Mouse (Mus musculus) kidney, postnatal 0 days (tissue): Measurements from ENCODE around the gene 1700088E04Rik. TPM values are rescaled to one million over a fixed set of nuclear protein-coding genes. Genes with fewer than 3 reads are reported as not detected.

Source experiments
- ATAC-seq: fragments of 200-750 bp; cut with Nextera tagmentation; replicated peaks from 2 replicates; pipeline ENCODE4 v1.8.0; 2017; ENCODE audit warnings: low read depth, moderate number of reproducible peaks, moderate TSS enrichment, moderate library complexity; ENCODE audit not compliant: low FRiP score
- DNase-seq: peaks from one replicate; pipeline ENCODE4 v3.0.0-alpha.2; 2016; ENCODE audit warnings: low spot score
- H3K27ac ChIP-seq: fragments of 300-500 bp; sonication (generic); 2 replicates; pipeline ENCODE4 v1.5.1; 2014; ENCODE audit warnings: mild to moderate bottlenecking
- H3K27me3 ChIP-seq: fragments of 300-500 bp; sonication (generic); 2 replicates; pipeline ENCODE4 v1.6.1; 2014; ENCODE audit warnings: low read length, mixed read lengths; ENCODE audit not compliant: insufficient read depth
- H3K36me3 ChIP-seq: fragments of 300-500 bp; sonication (generic); 2 replicates; pipeline ENCODE4 v1.6.1; 2014; ENCODE audit warnings: low read length, mixed read lengths; ENCODE audit not compliant: insufficient read depth
- H3K4me1 ChIP-seq: fragments of 300-500 bp; sonication (generic); replicated peaks from 2 replicates; pipeline ENCODE4 v1.6.1; 2014; ENCODE audit warnings: antibody characterized with exemption, low read length, mixed read lengths; ENCODE audit not compliant: insufficient read depth
- H3K4me2 ChIP-seq: fragments of 300-500 bp; sonication (generic); 2 replicates; pipeline ENCODE4 v1.6.1; 2014; ENCODE audit warnings: mild to moderate bottlenecking, low read length, moderate library complexity, mixed read lengths
- H3K4me3 ChIP-seq: fragments of 300-500 bp; sonication (generic); replicated peaks from 2 replicates; pipeline ENCODE4 v1.5.1; 2014; ENCODE audit warnings: low read depth, low read length
- H3K9ac ChIP-seq: fragments of 300-500 bp; sonication (generic); 2 replicates; pipeline ENCODE4 v1.6.1; 2014; ENCODE audit warnings: low read depth, low read length
- H3K9me3 ChIP-seq: fragments of 300-500 bp; sonication (generic); replicated peaks from 2 replicates; pipeline ENCODE4 v1.6.1; 2016; ENCODE audit warnings: low read length, inconsistent platforms, mixed read lengths
- CTCF ChIP-seq: IDR thresholded peaks from 2 replicates; pipeline ENCODE4 v1.5.1; 2016; ENCODE audit warnings: antibody characterized with exemption, low read depth, mild to moderate bottlenecking, moderate library complexity
- WGBS: fragments of 180-500 bp; shearing (Covaris S2); extraction: QIAGEN DNeasy Blood & Tissue Kit; methylation state at CpG from one replicate; pipeline ENCODE4 v1.1.7; 2014; 5-methylcytosine and 5-hydroxymethylcytosine counted together
- polyA plus RNA-seq: library from polyadenylated mRNA; unstranded; fragments of >200 nt; fragmentation: Nextera tagmentation; extraction: Ambion mirVana; gene quantifications from 2 replicates; pipeline ENCODE4 v1.2.1, GENCODE M21; 2015

Gene 1700088E04Rik
- polyA plus RNA-seq, 1 experiment from 2014 or later: 12.9 TPM

DNA sequence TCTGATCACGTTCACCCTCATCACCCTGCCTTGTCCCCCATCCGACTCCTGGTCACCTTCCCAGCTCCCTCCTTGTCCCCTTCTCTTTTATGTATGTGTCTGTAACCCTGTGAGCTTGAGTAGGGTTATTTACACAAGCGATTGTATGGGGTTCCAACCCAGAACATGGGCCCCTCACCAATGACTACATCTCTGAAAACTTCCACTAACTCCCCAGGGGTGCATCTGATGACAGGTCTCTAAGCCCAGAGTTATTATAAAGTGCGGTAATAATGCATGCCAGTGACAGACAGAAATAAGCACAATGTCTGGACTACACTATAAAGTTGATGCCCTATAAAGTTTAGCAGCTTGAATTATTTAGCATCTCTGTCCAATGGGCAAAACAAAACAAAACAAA, 40.7 kb downstream of the 1700088E04Rik start:
- Histone ChIP-seq H3K9ac (no peak overlapping the region), H3K27ac (no peak overlapping the region), H3K27me3 (no peaks in the 10 kb centered on the region), H3K4me2 (no peak overlapping the region), H3K4me1 (peaks cover 30% of the 10 kb centered on the region; the same call in 1 of the 2 replicates), H3K9me3 (no peaks in the 10 kb centered on the region), H3K36me3 (peaks cover 5% of the 10 kb centered on the region; the same call in 1 of the 2 replicates), H3K4me3 (no peak overlapping the region)
- ATAC-seq (no peak), DNase-seq (no peak)
- no peak for TF ChIP-seq CTCF
- 72% methylated on average over 4 of the region's 4 CpGs for WGBS

DNA sequence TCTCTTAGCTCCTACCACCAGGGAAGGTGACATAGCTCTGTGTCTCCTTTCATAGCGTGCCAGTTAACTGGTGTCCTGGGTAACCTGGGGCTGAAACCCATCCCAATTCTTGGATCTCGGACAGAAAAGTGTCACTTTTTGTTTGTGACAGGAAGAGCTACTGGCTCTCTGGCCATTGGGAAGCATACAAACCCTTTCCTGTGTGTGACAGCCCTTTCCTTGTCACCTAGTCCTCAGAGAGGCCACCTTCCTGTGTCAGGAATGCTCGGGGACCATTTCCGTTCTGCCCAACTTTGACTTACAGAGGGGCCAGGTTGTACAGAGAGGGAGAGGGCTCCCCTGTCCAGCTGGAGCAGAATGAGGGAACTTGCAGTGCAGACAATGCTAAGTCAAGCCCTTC, 41.6 kb downstream of the 1700088E04Rik start:
- H3K27ac ChIP-seq: peak overlapping the region; percentile 72; the same call in 1 of the 2 replicates
- 62% methylated on average over 4 of the region's 4 CpGs for WGBS
- H3K9me3 ChIP-seq: no peaks in the 10 kb centered on the region
- H3K27me3 ChIP-seq: no peaks in the 10 kb centered on the region
- H3K36me3 ChIP-seq: peaks cover 8% of the 10 kb centered on the region
- ATAC-seq: no peak
- peak; percentile 59 for DNase-seq
- H3K4me2 ChIP-seq: no peak overlapping the region
- TF ChIP-seq CTCF: no peak
- no peak overlapping the region for H3K9ac ChIP-seq
- no peak overlapping the region for H3K4me3 ChIP-seq
- H3K4me1 ChIP-seq: peaks cover 30% of the 10 kb centered on the region; the same call in 1 of the 2 replicates

GRCm38 (mm10) chr15:79098868-79099267, 42.2 kb downstream of the 1700088E04Rik start:
- no peak for TF ChIP-seq CTCF
- peaks cover 30% of the 10 kb centered on the region; the same call in 1 of the 2 replicates for H3K4me1 ChIP-seq
- H3K9ac ChIP-seq: no peak overlapping the region
- H3K27me3 ChIP-seq: no peaks in the 10 kb centered on the region
- WGBS: 50% methylated on average over 7 of the region's 7 CpGs
- DNase-seq (peak; percentile 76), ATAC-seq (no peak)
- no peaks in the 10 kb centered on the region for H3K9me3 ChIP-seq
- H3K36me3 ChIP-seq: peaks cover 14% of the 10 kb centered on the region
- H3K4me2 ChIP-seq: no peak overlapping the region
- peak overlapping the region; percentile 72; the same call in 1 of the 2 replicates for H3K27ac ChIP-seq
- no peak overlapping the region for H3K4me3 ChIP-seq

DNA sequence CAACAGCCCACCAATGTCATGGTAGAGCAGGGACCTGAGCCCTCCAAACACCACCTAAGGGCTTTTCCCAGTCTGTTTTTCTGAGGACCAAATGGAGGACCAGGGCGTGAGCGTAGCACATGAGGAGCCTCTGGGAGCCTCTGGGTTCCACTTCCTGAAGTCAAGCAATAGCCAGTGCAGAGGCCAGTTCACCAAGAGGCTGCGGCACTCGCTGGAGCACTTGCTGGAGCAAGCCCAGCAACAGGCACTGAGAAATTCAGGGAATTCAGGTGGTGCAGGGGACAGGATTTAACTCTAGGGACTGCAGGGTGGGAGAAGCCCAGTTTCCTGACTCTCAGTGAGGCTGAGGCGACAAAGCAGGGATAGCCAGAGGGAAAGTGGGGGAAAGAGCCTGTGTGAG, 42.8 kb downstream of the 1700088E04Rik start:
- 55% methylated on average over 5 of the region's 5 CpGs for WGBS
- ATAC-seq (no peak), DNase-seq (no peak)
- Histone ChIP-seq H3K9ac (no peak overlapping the region), H3K27me3 (no peaks in the 10 kb centered on the region), H3K36me3 (peaks cover 20% of the 10 kb centered on the region), H3K27ac (peak overlapping the region; percentile 72), H3K4me1 (peaks cover 30% of the 10 kb centered on the region; the same call in 1 of the 2 replicates), H3K9me3 (no peaks in the 10 kb centered on the region), H3K4me2 (0 out of 2 replicates have a peak overlapping the region, but pooled peaks have one; percentile 15), H3K4me3 (no peak overlapping the region)
- no peak for TF ChIP-seq CTCF

- Histone ChIP-seq H3K27me3 (no peaks in the 10 kb centered on the region), H3K9me3 (no peaks in the 10 kb centered on the region), H3K4me2 (peak overlapping the region; percentile 1; the same call in 1 of the 2 replicates), H3K4me3 (no peak overlapping the region), H3K36me3 (peaks cover 26% of the 10 kb centered on the region), H3K4me1 (peaks cover 30% of the 10 kb centered on the region; the same call in 1 of the 2 replicates), H3K9ac (no peak overlapping the region), H3K27ac (peak overlapping the region; percentile 72)
- ATAC-seq: peak; percentile 67
- peak; percentile 39 for DNase-seq
- TF ChIP-seq CTCF: no peak
- 21% methylated on average over 6 of the region's 6 CpGs for WGBS
Observed at GRCm38 (mm10) chr15:79097611-79098025, 43.4 kb downstream of the 1700088E04Rik start.

GRCm38 (mm10) chr15:79097135-79097534, 43.9 kb downstream of the 1700088E04Rik start:
- no peak for TF ChIP-seq CTCF
- Histone ChIP-seq H3K36me3 (peaks cover 31% of the 10 kb centered on the region), H3K9ac (no peak overlapping the region), H3K9me3 (no peaks in the 10 kb centered on the region), H3K4me1 (peaks cover 30% of the 10 kb centered on the region; the same call in 1 of the 2 replicates), H3K27ac (peak overlapping the region; percentile 72), H3K4me2 (peak overlapping the region; percentile 1; the same call in 1 of the 2 replicates), H3K27me3 (no peaks in the 10 kb centered on the region), H3K4me3 (no peak overlapping the region)
- ATAC-seq (no peak), DNase-seq (peak; percentile 65)
- WGBS: 9% methylated on average over 2 of the region's 2 CpGs
